Mouse (Mus musculus) liver, adult 2 months (tissue): ENCODE measurements around the gene Rcbtb2. TPM values are rescaled to one million over a fixed set of nuclear protein-coding genes. Genes with fewer than 3 reads are reported as not detected.

ENCODE experiments used
- DNase-seq: peaks from one replicate; pipeline ENCODE4 v3.0.0-alpha.2; 2011; ENCODE audit warnings: low read depth, low spot score; ENCODE audit errors: extremely low read depth
- H3K27ac ChIP-seq: fragments of 200-500 bp; replicated peaks from 2 replicates; pipeline ENCODE4 v1.5.1; 2012; ENCODE audit warnings: low read depth, mild to moderate bottlenecking, control low read depth, inconsistent platforms, low read length; ENCODE audit not compliant: insufficient read depth
- H3K27me3 ChIP-seq: fragments of 200-500 bp; 2 replicates; pipeline ENCODE4 v1.6.1; 2012; ENCODE audit warnings: mild to moderate bottlenecking, moderate library complexity, low read length, inconsistent platforms; ENCODE audit not compliant: control insufficient read depth, insufficient read depth
- H3K36me3 ChIP-seq: fragments of 200-500 bp; 2 replicates; pipeline ENCODE4 v1.6.1; 2012; ENCODE audit warnings: low read length, inconsistent platforms; ENCODE audit not compliant: control insufficient read depth, insufficient read depth
- H3K4me1 ChIP-seq: fragments of 200-500 bp; 2 replicates; pipeline ENCODE4 v1.6.1; 2011; ENCODE audit warnings: low read length; ENCODE audit not compliant: control insufficient read depth, insufficient read depth
- H3K4me3 ChIP-seq: fragments of 200-500 bp; 2 replicates; pipeline ENCODE4 v1.5.1; 2011; ENCODE audit warnings: low read depth, mild to moderate bottlenecking, control low read depth, low read length, moderate library complexity; ENCODE audit not compliant: insufficient read depth
- H3K79me2 ChIP-seq: fragments of 200-500 bp; 2 replicates; pipeline ENCODE4 v1.6.1; 2012; ENCODE audit warnings: inconsistent platforms, mild to moderate bottlenecking, low read length, moderate library complexity; ENCODE audit not compliant: control insufficient read depth, insufficient read depth
- H3K9ac ChIP-seq: fragments of 200-500 bp; 2 replicates; pipeline ENCODE4 v1.6.1; 2012; ENCODE audit warnings: low read depth, mild to moderate bottlenecking, control low read depth, inconsistent platforms, low read length
- CTCF ChIP-seq: fragments of 200-500 bp; IDR thresholded peaks from 2 replicates; pipeline ENCODE4 v1.5.1; 2011; ENCODE audit warnings: low read depth, low read length, control low read depth
- POLR2A ChIP-seq: fragments of 200-500 bp; IDR thresholded peaks from 2 replicates; pipeline ENCODE4 v1.6.1; 2011; ENCODE audit warnings: low read length, control low read depth; ENCODE audit not compliant: insufficient read depth; ENCODE audit errors: extremely low read depth
- WGBS: fragments of 180-500 bp; shearing (Covaris S2); methylation state at CpG from one replicate; pipeline ENCODE4 v1.1.7; 2018; 5-methylcytosine and 5-hydroxymethylcytosine counted together
- polyA plus RNA-seq: library from polyadenylated mRNA; depleted of rRNA; stranded (reverse); fragments of >200 nt; gene quantifications from 2 replicates; pipeline ENCODE4 v1.2.3, GENCODE M21; 2012; rRNA removed
- total RNA-seq: library from RNA; depleted of rRNA; stranded (reverse); fragments of >200 nt; gene quantifications from 2 replicates; pipeline ENCODE4 v1.2.3, GENCODE M21; 2014; rRNA removed

Gene Rcbtb2
- 30.3 and 32.6 TPM in 2 replicates for total RNA-seq
- polyA plus RNA-seq, result 26.0 and 28.0 TPM in 2 replicates

DNA sequence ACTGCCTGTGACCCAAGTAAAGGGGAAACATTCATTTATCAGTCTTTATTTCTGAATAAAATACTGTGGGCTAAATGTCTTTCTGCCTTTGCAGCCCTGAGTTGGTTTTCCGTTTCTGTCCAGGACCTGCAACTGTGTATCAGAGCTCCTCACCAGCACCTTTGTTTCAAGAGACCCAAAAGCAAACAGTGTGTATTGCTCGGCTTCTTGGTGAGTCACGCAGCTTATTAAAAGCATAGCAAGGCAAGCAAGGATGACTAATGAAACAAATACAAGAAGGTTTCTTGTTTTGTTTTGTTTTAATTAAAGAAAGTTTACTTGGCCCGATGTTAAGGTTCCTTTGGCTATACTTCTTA is at the start of gene Rcbtb2:
Gene Rcbtb2, plus strand, starts transcription at position 115 of the 356 bp plus-strand sequence.
- Histone ChIP-seq H3K27me3 (no peaks in the 10 kb centered on the region), H3K36me3 (no peaks in the 10 kb centered on the region), H3K4me1 (peaks cover 5% of the 10 kb centered on the region; the same call in 1 of the 2 replicates), H3K4me3 (no peak within 1 kb of the TSS), H3K79me2 (no peaks in the 10 kb centered on the region), H3K9ac (no peak within 1 kb of the TSS), H3K27ac (peak within 1 kb of the TSS; percentile 84)
- no peak for TF ChIP-seq CTCF
- no peak for TF ChIP-seq POLR2A
- no peak for DNase-seq
- WGBS, result 66% methylated on average over 4 of the region's 4 CpGs

DNA sequence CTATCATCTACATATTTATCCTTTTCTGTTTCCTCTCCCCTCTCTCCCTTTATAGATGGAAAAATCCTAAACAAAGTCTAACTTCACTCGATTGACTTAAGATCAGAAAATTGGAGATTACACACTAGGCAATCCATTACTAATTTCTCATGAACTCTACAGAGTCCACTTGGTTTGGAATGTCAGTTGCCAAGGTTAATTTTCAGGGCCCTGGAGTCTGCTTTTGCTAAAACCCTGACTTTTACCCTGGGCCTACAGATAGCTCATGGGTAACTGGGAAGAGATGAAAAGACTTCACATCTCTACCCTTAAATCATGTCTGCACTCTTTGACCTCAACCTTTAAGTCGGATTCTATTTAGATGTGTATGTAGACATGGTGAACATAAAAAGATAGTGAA is 39.3 kb upstream of the Rcbtb2 start:
- no peak for TF ChIP-seq CTCF
- no peak for TF ChIP-seq POLR2A
- Histone ChIP-seq H3K4me1 (no peaks in the 10 kb centered on the region), H3K4me3 (no peak overlapping the region), H3K27me3 (no peaks in the 10 kb centered on the region), H3K27ac (no peak overlapping the region), H3K9ac (no peak overlapping the region), H3K36me3 (no peaks in the 10 kb centered on the region), H3K79me2 (no peaks in the 10 kb centered on the region)
- WGBS, result 94% methylated on average over 2 of the region's 2 CpGs
- no peak for DNase-seq

DNA sequence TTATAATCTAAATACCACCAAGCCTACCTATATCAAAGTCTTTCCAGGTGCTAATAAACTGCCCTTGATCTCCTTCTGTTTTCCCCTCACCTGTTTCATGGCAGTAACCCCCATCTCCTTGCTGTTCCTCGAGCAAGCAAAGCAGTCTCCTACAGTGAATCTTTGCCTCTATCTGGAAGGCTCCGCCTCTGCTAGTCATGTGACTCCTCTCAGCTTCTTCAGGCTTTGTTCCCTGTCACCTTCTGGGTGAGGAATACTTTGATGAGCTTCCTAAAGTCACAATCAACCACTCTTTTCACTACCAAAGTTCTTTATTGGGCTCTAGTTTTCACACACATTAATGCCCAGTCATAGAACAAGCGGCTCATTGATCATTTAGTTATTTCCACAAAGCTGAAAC is 36.4 kb upstream of the Rcbtb2 start:
- H3K27me3 ChIP-seq, result no peaks in the 10 kb centered on the region
- TF ChIP-seq POLR2A (no peak), CTCF (no peak)
- H3K4me1 ChIP-seq, result no peaks in the 10 kb centered on the region
- H3K4me3 ChIP-seq, result no peak overlapping the region
- WGBS, result 72% methylated on average over 3 of the region's 3 CpGs
- H3K79me2 ChIP-seq, result no peaks in the 10 kb centered on the region
- no peak for DNase-seq
- H3K27ac ChIP-seq, result no peak overlapping the region
- no peaks in the 10 kb centered on the region for H3K36me3 ChIP-seq
- H3K9ac ChIP-seq, result no peak overlapping the region

DNA sequence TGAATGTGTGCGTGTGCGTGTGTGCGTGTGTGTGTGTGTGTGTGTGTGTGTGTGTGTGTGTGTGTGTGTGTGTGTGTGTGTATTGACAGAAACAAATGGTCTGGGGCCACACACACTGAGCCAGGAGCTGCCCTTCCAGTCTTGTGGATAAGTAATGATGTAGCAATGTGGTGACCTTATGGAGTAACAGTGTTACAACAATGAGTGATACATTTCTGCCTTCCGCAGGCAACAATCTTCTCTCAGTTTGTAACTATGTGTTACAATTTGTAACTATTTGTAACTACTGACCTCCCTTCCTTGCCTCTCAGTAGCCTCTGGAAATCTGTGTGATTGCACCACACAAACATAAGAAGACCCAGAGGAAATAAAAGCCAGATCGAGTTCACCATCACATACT is 35.6 kb upstream of the Rcbtb2 start:
- WGBS, result 67% methylated on average over 5 of the region's 5 CpGs
- no peak for DNase-seq
- H3K79me2 ChIP-seq, result no peaks in the 10 kb centered on the region
- TF ChIP-seq POLR2A (no peak), CTCF (no peak)
- H3K27me3 ChIP-seq, result no peaks in the 10 kb centered on the region
- H3K4me1 ChIP-seq, result no peaks in the 10 kb centered on the region
- no peak overlapping the region for H3K27ac ChIP-seq
- H3K4me3 ChIP-seq, result no peak overlapping the region
- H3K9ac ChIP-seq, result no peak overlapping the region
- no peaks in the 10 kb centered on the region for H3K36me3 ChIP-seq

DNA sequence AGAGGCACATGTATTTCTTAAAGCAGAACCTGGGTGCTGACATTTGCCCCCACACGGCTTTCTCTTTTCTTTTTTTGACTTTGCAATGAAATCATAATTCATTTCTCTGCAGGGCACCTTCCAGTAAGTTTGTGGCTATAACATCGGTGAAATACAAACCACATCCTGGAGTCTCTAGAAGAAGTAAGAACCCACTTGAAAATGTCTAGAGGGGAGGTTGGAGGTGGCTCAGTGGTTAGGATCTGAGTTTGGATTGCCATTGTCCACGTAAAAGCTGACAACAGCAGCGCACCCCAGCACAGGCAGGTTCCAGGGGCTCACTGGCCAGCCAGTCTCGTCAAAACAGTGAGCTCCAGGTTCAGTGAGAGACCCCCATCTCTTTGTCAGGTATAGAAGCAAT is 35.1 kb upstream of the Rcbtb2 start:
- no peak for TF ChIP-seq CTCF
- no peak for TF ChIP-seq POLR2A
- Histone ChIP-seq H3K27me3 (no peaks in the 10 kb centered on the region), H3K79me2 (no peaks in the 10 kb centered on the region), H3K9ac (no peak overlapping the region), H3K4me3 (no peak overlapping the region), H3K27ac (no peak overlapping the region), H3K4me1 (no peaks in the 10 kb centered on the region), H3K36me3 (no peaks in the 10 kb centered on the region)
- DNase-seq, result no peak
- WGBS, result 82% methylated on average over 5 of the region's 5 CpGs

GRCm38 (mm10) chr14:73088224-73088623 is 34.6 kb upstream of the Rcbtb2 start:
- no peaks in the 10 kb centered on the region for H3K36me3 ChIP-seq
- no peaks in the 10 kb centered on the region for H3K4me1 ChIP-seq
- H3K27me3 ChIP-seq, result no peaks in the 10 kb centered on the region
- TF ChIP-seq POLR2A, result no peak
- no peak overlapping the region for H3K4me3 ChIP-seq
- DNase-seq, result no peak
- no peaks in the 10 kb centered on the region for H3K79me2 ChIP-seq
- no peak overlapping the region for H3K27ac ChIP-seq
- H3K9ac ChIP-seq, result no peak overlapping the region
- WGBS, result 97% methylated on average over 1 of the region's 1 CpGs
